Mouse (Mus musculus) stomach, postnatal 0 days (tissue): ENCODE data around the gene Hcrt.

ENCODE experiments used
- CTCF ChIP-seq: IDR thresholded peaks from 2 replicates; pipeline ENCODE4 v1.5.1; 2016; ENCODE audit warnings: antibody characterized with exemption, low read depth, mild to moderate bottlenecking, moderate library complexity
- EP300 ChIP-seq: optimal IDR thresholded peaks from 2 replicates; pipeline ENCODE3; 2016; ENCODE audit warnings: antibody characterized with exemption

DNA sequence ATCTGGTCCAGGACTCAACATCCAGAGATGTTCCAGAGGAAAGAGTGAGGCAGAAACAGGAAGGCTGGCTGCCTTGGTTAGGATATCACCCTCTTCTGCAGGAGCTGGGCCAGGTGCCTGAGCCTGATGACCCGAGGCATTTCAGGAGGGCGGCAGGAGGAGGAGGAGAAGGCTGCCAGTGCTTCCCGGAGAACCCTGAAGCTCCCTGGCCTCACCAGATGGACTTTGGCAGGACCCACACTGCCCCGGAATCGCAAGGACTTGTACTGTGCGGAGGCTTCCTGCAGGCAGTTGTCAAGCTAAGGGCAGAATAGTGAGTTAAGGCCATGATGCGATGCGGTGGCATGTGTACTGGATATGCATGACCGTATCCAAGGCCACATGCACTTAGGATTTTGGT lies 4.0 kb upstream of the Hcrt start:
- TF ChIP-seq CTCF (no peak), EP300 (no peak)
